Comparison of ENCODE assay signal across 11 mouse cellular contexts in the genomic region with DNA sequence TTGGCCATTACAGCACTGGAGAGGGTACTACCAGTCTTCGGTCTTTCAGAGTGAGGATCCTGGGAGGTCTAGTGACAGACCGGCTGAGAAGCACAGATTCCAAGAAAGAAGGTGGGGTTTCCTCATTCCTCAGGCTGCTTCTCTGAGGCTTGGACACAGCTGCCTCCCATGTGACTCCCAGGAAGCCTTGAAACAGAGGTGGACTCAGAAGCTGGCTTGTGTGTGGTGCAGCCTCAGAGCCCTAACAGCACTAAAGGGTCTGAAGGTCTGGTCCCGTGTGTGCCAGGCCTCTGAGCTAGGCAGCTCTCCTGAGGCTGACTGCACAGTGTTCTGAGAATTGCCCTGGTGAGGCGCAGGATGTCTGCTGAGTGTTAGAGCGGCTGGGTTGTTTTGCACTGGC. TPM values are rescaled to one million over a fixed set of nuclear protein-coding genes. Genes with fewer than 3 reads are reported as not detected.
A peak's percentile ranks its signal among the peaks of the same experiment; 100 is the strongest.
DNase-seq lines count a peak whose midpoint lies in the region; ATAC-seq and TF ChIP-seq lines count a peak whose summit lies in the region.
"Had no signal": no experiment of that assay in that cellular context is flagged by ENCODE, and none has a peak within 500 bp of the region (broad histone marks: within the 10 kb centered on the region; RNA-seq: fewer than 3 reads in every experiment).

No protein-coding gene starts in this region.

- H3K36me3 ChIP-seq in embryonic facial prominence, embryonic 14.5 days (ENCODE audit: control insufficient read depth, insufficient read depth, low read length): no peaks in the 10 kb centered on the region
- no peaks in the 10 kb centered on the region for H3K36me3 ChIP-seq in heart, embryonic 15.5 days
- H3K36me3 ChIP-seq: neural tube, embryonic 12.5 days had no signal

- TF ChIP-seq POLR2A in lung, adult 2 months (IDR thresholded peaks at IDR 0.05; ENCODE audit: borderline replicate concordance, extremely low read depth, low read depth, low read length): peak; percentile 36; the same call in 1 of the 2 replicates

- ATAC-seq in embryonic facial prominence, embryonic 14.5 days (ENCODE audit: low read depth): peak; percentile 19; the same call in 1 of the 2 replicates
- no peak for ATAC-seq in heart, embryonic 15.5 days (replicated peaks; ENCODE audit: insufficient number of reproducible peaks, insufficient read depth, low FRiP score, low read depth)

- no peaks in the 10 kb centered on the region for H3K9me3 ChIP-seq in embryonic facial prominence, embryonic 14.5 days (ENCODE audit: control insufficient read depth, low read length)
- H3K9me3 ChIP-seq in heart, embryonic 15.5 days (replicated peaks): no peaks in the 10 kb centered on the region
- H3K9me3 ChIP-seq: neural tube, embryonic 12.5 days had no signal

- no peak overlapping the region for H3K4me3 ChIP-seq in lung, adult 2 months (replicated peaks; ENCODE audit: extremely low read depth, low read depth, low read length)
- no peak overlapping the region for H3K4me3 ChIP-seq in embryonic facial prominence, embryonic 14.5 days (ENCODE audit: low read depth, low read length)
- H3K4me3 ChIP-seq in heart, embryonic 15.5 days: no peak overlapping the region
- H3K4me3 ChIP-seq: neural tube, embryonic 12.5 days had no signal

- H3K9ac ChIP-seq in embryonic facial prominence, embryonic 14.5 days (ENCODE audit: low read depth, low read length): peak overlapping the region; percentile 9; the same call in 1 of the 2 replicates
- H3K9ac ChIP-seq in heart, embryonic 15.5 days: no peak overlapping the region
- H3K9ac ChIP-seq: neural tube, embryonic 12.5 days had no signal

- H3K4me2 ChIP-seq in embryonic facial prominence, embryonic 14.5 days (ENCODE audit: low read depth, low read length): no peak overlapping the region
- no peak overlapping the region for H3K4me2 ChIP-seq in heart, embryonic 15.5 days
- H3K4me2 ChIP-seq: neural tube, embryonic 12.5 days had no signal

- DNase-seq in lung, adult 2 months: no peak
- no peak for DNase-seq in lung, postnatal 10 days
- peak; percentile 58 for DNase-seq in embryonic facial prominence, embryonic 14.5 days (ENCODE audit: low spot score)
- DNase-seq in lung, postnatal 4 days: peak; percentile 17 to 38
- DNase-seq in left cerebral cortex, adult 9 months (ENCODE audit: low spot score in 2 of 2): no peak
- DNase-seq in retina, embryonic 14.5 days (ENCODE audit: low spot score): no peak
- DNase-seq in layer of hippocampus, adult 18-20 months (ENCODE audit: low spot score in 2 of 2): no peak
- DNase-seq: cerebellum, adult 11 months had no signal

- H3K27ac ChIP-seq in embryonic facial prominence, embryonic 14.5 days (replicated peaks; ENCODE audit: low read depth, low read length): peak overlapping the region; percentile 63
- H3K27ac ChIP-seq in heart, embryonic 15.5 days: peak overlapping the region; percentile 59
- H3K27ac ChIP-seq: neural tube, embryonic 12.5 days had no signal

- H3K4me1 ChIP-seq in lung, adult 2 months (ENCODE audit: control insufficient read depth, insufficient read depth, low read length): peaks cover 13% of the 10 kb centered on the region
- peaks cover 29% of the 10 kb centered on the region for H3K4me1 ChIP-seq in embryonic facial prominence, embryonic 14.5 days (ENCODE audit: control insufficient read depth, insufficient read depth, low read length)
- peaks cover 17% of the 10 kb centered on the region for H3K4me1 ChIP-seq in heart, embryonic 15.5 days (replicated peaks)

- no peak for TF ChIP-seq CTCF in lung, adult 2 months (IDR thresholded peaks at IDR 0.05; ENCODE audit: insufficient read depth, low read length)

- H3K27me3 ChIP-seq in embryonic facial prominence, embryonic 14.5 days (replicated peaks; ENCODE audit: control insufficient read depth, insufficient read depth, low read length): no peaks in the 10 kb centered on the region
- no peaks in the 10 kb centered on the region for H3K27me3 ChIP-seq in heart, embryonic 15.5 days
- H3K27me3 ChIP-seq: neural tube, embryonic 12.5 days had no signal

- 42% methylated on average over 5 of the region's 5 CpGs for WGBS in lung, adult 2 months
- WGBS in embryonic facial prominence, embryonic 14.5 days: 16% methylated on average over 3 of the region's 5 CpGs
- 36% methylated on average over 5 of the region's 5 CpGs for WGBS in heart, embryonic 15.5 days

RNA-seq across cellular contexts. Expression of a gene that starts 18.3 kb away (rescaled TPM):
- polyA plus RNA-seq in lung, adult 2 months (2012; rRNA removed): 138,577 and 142,361 TPM in 2 replicates
- polyA plus RNA-seq in embryonic facial prominence, embryonic 14.5 days (2014; fragmentation: Nextera tagmentation; extraction: Ambion mirVana): not detected in 2 replicates
- 0.30 and 0.44 TPM in 2 replicates for polyA plus RNA-seq in heart, embryonic 15.5 days (2015; fragmentation: Nextera tagmentation; extraction: Ambion mirVana)
- total RNA-seq in layer of hippocampus, adult 18-20 months (2021): not detected
- total RNA-seq: liver, adult 2 months had no signal
- polyA plus RNA-seq: neural tube, embryonic 12.5 days had no signal

RNA-seq across cellular contexts. Expression of a gene that starts 29.3 kb away (rescaled TPM):
- 1.4 and 2.2 TPM in 2 replicates for polyA plus RNA-seq in lung, adult 2 months (2012; rRNA removed)
- polyA plus RNA-seq in embryonic facial prominence, embryonic 14.5 days (2014; fragmentation: Nextera tagmentation; extraction: Ambion mirVana): 10.8 and 13.7 TPM in 2 replicates
- 15.4 and 16.1 TPM in 2 replicates for polyA plus RNA-seq in heart, embryonic 15.5 days (2015; fragmentation: Nextera tagmentation; extraction: Ambion mirVana)
- total RNA-seq in layer of hippocampus, adult 18-20 months (2021): 100 to 1,000 TPM; 151 to 160 TPM

Comparison
In these comparisons a context has a peak if more than half of its experiments do, and no peak if none do; other contexts are left out.
1. DNase-seq: peak in embryonic facial prominence, embryonic 14.5 days (single experiment) and lung, postnatal 4 days (2 of 2); none in lung, adult 2 months (single experiment), lung, postnatal 10 days (single experiment), left cerebral cortex, adult 9 months (0 of 2), retina, embryonic 14.5 days (single experiment) and layer of hippocampus, adult 18-20 months (0 of 2).
2. RNA of a gene that starts 18.3 kb away (polyA plus RNA-seq): 138,577 to 142,361 TPM in lung, adult 2 months; 0.30 to 0.44 TPM in heart, embryonic 15.5 days and not detected in embryonic facial prominence, embryonic 14.5 days; every median in the first group is over 1,000 times any median in the second.